Mouse (Mus musculus) ES-E14 (cell line): Measurements from ENCODE around the gene Cog5.

Experiments used
- HCFC1 ChIP-seq: IDR thresholded peaks from 2 replicates; pipeline ENCODE4 v1.6.1; 2012; ENCODE audit warnings: low read length, inconsistent platforms, borderline replicate concordance; ENCODE audit not compliant: insufficient read depth
- ZNF384 ChIP-seq: IDR thresholded peaks from 2 replicates; pipeline ENCODE4 v1.6.1; 2012; ENCODE audit warnings: low read depth, low read length, inconsistent platforms

- TF ChIP-seq HCFC1 (no peak), ZNF384 (no peak)
Measured at GRCm38 (mm10) chr12:31897456-31897855, 242.8 kb downstream of the Cog5 start.
